Mouse (Mus musculus): ENCODE results near the gene Olfr638. TPM values are rescaled to one million over a fixed set of nuclear protein-coding genes. Genes with fewer than 3 reads are reported as not detected.

The Olfr638 gene
- not detected in 2 replicates for polyA plus RNA-seq (2012; rRNA removed)

GRCm38 (mm10) chr7:103998446-103998845, at the start of gene Olfr638:
Gene Olfr638, plus strand, starts transcription at chr7:103998746.

GRCm38 (mm10) chr7:103970852-103971251, 27.7 kb upstream of the Olfr638 start, which contains the start of gene Olfr635:
Gene Olfr635, plus strand, starts transcription at chr7:103971152.

DNA sequence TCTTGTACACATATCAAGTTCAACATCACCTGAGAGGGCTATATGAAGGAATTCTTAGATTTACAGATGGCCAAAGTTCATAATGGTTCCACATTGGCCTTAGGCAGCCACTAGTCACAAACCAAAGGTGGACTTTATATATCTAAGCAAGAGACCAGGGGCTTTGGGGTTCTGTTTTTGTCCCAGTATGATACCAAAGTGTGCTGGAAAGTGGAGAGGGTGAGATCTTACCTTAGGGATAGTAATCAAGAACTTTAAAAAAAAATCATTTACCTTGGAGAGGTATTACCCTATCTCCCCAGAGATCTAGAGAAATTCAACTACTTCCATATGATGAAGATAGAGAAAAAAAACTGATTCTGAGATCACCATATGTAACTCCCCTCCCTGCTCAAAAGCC, 18.7 kb downstream of the Olfr638 start, which contains the start of gene Olfr639:
Gene Olfr639 (minus strand): TSS at position 101 of the 400 bp plus-strand sequence.

GRCm38 (mm10) chr7:104025473-104025872, 26.9 kb downstream of the Olfr638 start, which contains the start of gene Olfr640:
Gene Olfr640, minus strand, starts transcription at chr7:104025573.

GRCm38 (mm10) chr7:104035145-104035544, 36.6 kb downstream of the Olfr638 start, which contains the start of gene Olfr641:
Gene Olfr641, plus strand, starts transcription at chr7:104035445.

GRCm38 (mm10) chr7:104052566-104052965, 54.0 kb downstream of the Olfr638 start, which contains the start of gene Olfr642:
Gene Olfr642, minus strand, starts transcription at chr7:104052666.

Other genes starting within 250 kb of the Olfr638 start
- not detected in 2 replicates for gene Olfr630, start 241.4 kb upstream of the Olfr638 start, polyA plus RNA-seq (2012; rRNA removed)
- not detected in 2 replicates for gene Olfr69, start 227.2 kb upstream of the Olfr638 start, polyA plus RNA-seq (2012; rRNA removed)
- gene Olfr68, start 219.0 kb upstream of the Olfr638 start, polyA plus RNA-seq (2012; rRNA removed) = not detected in 2 replicates
- not detected in 2 replicates for gene Olfr67, start 206.9 kb upstream of the Olfr638 start, polyA plus RNA-seq (2012; rRNA removed)
- 4.5 and 10.0 TPM in 2 replicates for gene Hbb-bt, start 184.8 kb upstream of the Olfr638 start, polyA plus RNA-seq (2012; rRNA removed)
- gene Hbb-bs, start 170.7 kb upstream of the Olfr638 start, polyA plus RNA-seq (2012; rRNA removed) = 47.8 and 134 TPM in 2 replicates
- gene Hbb-bh2, start 158.2 kb upstream of the Olfr638 start, polyA plus RNA-seq (2012; rRNA removed) = not detected in 2 replicates
- gene Hbb-bh1, start 155.6 kb upstream of the Olfr638 start, polyA plus RNA-seq (2012; rRNA removed) = not detected in 2 replicates
- gene Hbb-y, start 145.5 kb upstream of the Olfr638 start, polyA plus RNA-seq (2012; rRNA removed) = not detected in 2 replicates
- not detected in 2 replicates for gene Olfr66, start 112.5 kb upstream of the Olfr638 start, polyA plus RNA-seq (2012; rRNA removed)
- not detected in 2 replicates for gene Olfr64, start 104.3 kb upstream of the Olfr638 start, polyA plus RNA-seq (2012; rRNA removed)
- gene Olfr65, start 95.3 kb upstream of the Olfr638 start, polyA plus RNA-seq (2012; rRNA removed) = not detected in 2 replicates
- gene Olfr631, start 69.9 kb upstream of the Olfr638 start, polyA plus RNA-seq (2012; rRNA removed) = not detected in 2 replicates
- not detected in 2 replicates for gene Olfr632, start 64.4 kb upstream of the Olfr638 start, polyA plus RNA-seq (2012; rRNA removed)
- gene Olfr633, start 54.3 kb upstream of the Olfr638 start, polyA plus RNA-seq (2012; rRNA removed) = not detected in 2 replicates
- not detected in 2 replicates for gene Olfr635, start 27.6 kb upstream of the Olfr638 start, polyA plus RNA-seq (2012; rRNA removed)
- gene Olfr639, start 18.6 kb downstream of the Olfr638 start, polyA plus RNA-seq (2012; rRNA removed) = not detected in 2 replicates
- gene Olfr640, start 26.8 kb downstream of the Olfr638 start, polyA plus RNA-seq (2012; rRNA removed) = not detected in 2 replicates
- gene Olfr641, start 36.7 kb downstream of the Olfr638 start, polyA plus RNA-seq (2012; rRNA removed) = not detected in 2 replicates
- gene Olfr642, start 53.9 kb downstream of the Olfr638 start, polyA plus RNA-seq (2012; rRNA removed) = not detected in 2 replicates
- gene 4930516K23Rik, start 62.7 kb downstream of the Olfr638 start, polyA plus RNA-seq (2012; rRNA removed) = not detected in 2 replicates
- gene Olfr644, start 73.1 kb downstream of the Olfr638 start, polyA plus RNA-seq (2012; rRNA removed) = not detected in 2 replicates
- not detected in 2 replicates for gene Olfr645, start 86.7 kb downstream of the Olfr638 start, polyA plus RNA-seq (2012; rRNA removed)
- gene Olfr646, start 106.1 kb downstream of the Olfr638 start, polyA plus RNA-seq (2012; rRNA removed) = not detected in 2 replicates
- not detected in 2 replicates for gene Ubqln5, start 131.1 kb downstream of the Olfr638 start, polyA plus RNA-seq (2012; rRNA removed)
- not detected in 2 replicates for gene Olfr643, start 138.7 kb downstream of the Olfr638 start, polyA plus RNA-seq (2012; rRNA removed)
- gene Ubqln3, start 144.5 kb downstream of the Olfr638 start, polyA plus RNA-seq (2012; rRNA removed) = not detected in 2 replicates
- gene Ubqlnl, start 151.8 kb downstream of the Olfr638 start, polyA plus RNA-seq (2012; rRNA removed) = not detected in 2 replicates
- gene Olfm5, start 166.1 kb downstream of the Olfr638 start, polyA plus RNA-seq (2012; rRNA removed) = not detected in 2 replicates
- 0.03 and 0.05 TPM in 2 replicates for gene Olfr648, start 184.6 kb downstream of the Olfr638 start, polyA plus RNA-seq (2012; rRNA removed)
- gene Olfr649, start 197.2 kb downstream of the Olfr638 start, polyA plus RNA-seq (2012; rRNA removed) = not detected in 2 replicates
- gene Trim6, start 220.0 kb downstream of the Olfr638 start, polyA plus RNA-seq (2012; rRNA removed) = 0.79 and 0.81 TPM in 2 replicates
- 0.17 and 1.5 TPM in 2 replicates for gene Trim34a, start 245.7 kb downstream of the Olfr638 start, polyA plus RNA-seq (2012; rRNA removed)